Mouse (Mus musculus) cerebellum, adult 2 months (tissue): ENCODE measurements at regions not wholly inside any gene's neighbourhood (a gene's known extent, or its start where the extent isn't known, plus 50 kb on each side); places are given as distances from the start of the nearest gene placed in this dataset.

Experiments used
- CTCF ChIP-seq: fragments of 200-500 bp; IDR thresholded peaks from 2 replicates; pipeline ENCODE4 v1.5.1; 2011; ENCODE audit warnings: low read depth, mild to moderate bottlenecking, control low read depth, low read length, moderate library complexity, borderline replicate concordance; ENCODE audit not compliant: insufficient read depth
- POLR2A ChIP-seq: fragments of 200-500 bp; IDR thresholded peaks from 2 replicates; pipeline ENCODE4 v1.6.1; 2011; ENCODE audit warnings: low read length, control low read depth, borderline replicate concordance; ENCODE audit not compliant: insufficient read depth

GRCm38 (mm10) chr3:123810018-123810942 lies 119.6 kb upstream of the Ndst3 start:
- TF ChIP-seq POLR2A (no peak), CTCF (no peak)
